Mouse (Mus musculus) intestine, postnatal 0 days (tissue): ENCODE measurements around the gene Dcaf4. TPM values are rescaled to one million over a fixed set of nuclear protein-coding genes. Genes with fewer than 3 reads are reported as not detected.

Experiments
- ATAC-seq: fragments of 200-750 bp; cut with Nextera tagmentation; 2 replicates; pipeline ENCODE4 v1.8.0; 2017; ENCODE audit warnings: mild to moderate bottlenecking, moderate TSS enrichment, moderate library complexity
- H3K27ac ChIP-seq: fragments of 300-500 bp; sonication (generic); 2 replicates; pipeline ENCODE4 v1.5.1; 2014; ENCODE audit warnings: mild to moderate bottlenecking, low read depth, low read length, moderate library complexity
- H3K27me3 ChIP-seq: fragments of 300-500 bp; sonication (generic); replicated peaks from 2 replicates; pipeline ENCODE4 v1.6.1; 2014; ENCODE audit warnings: low read length, mixed read lengths; ENCODE audit not compliant: control insufficient read depth, insufficient read depth
- H3K36me3 ChIP-seq: fragments of 300-500 bp; sonication (generic); 2 replicates; pipeline ENCODE4 v1.6.1; 2014; ENCODE audit warnings: mild to moderate bottlenecking, moderate library complexity; ENCODE audit not compliant: control insufficient read depth, insufficient read depth
- H3K4me1 ChIP-seq: fragments of 300-500 bp; sonication (generic); replicated peaks from 2 replicates; pipeline ENCODE4 v1.6.1; 2014; ENCODE audit warnings: antibody characterized with exemption, low read length, mixed read lengths; ENCODE audit not compliant: control insufficient read depth, insufficient read depth
- H3K4me2 ChIP-seq: fragments of 300-500 bp; sonication (generic); replicated peaks from 2 replicates; pipeline ENCODE4 v1.6.1; 2014; ENCODE audit warnings: low read depth, mild to moderate bottlenecking, moderate library complexity
- H3K4me3 ChIP-seq: fragments of 300-500 bp; sonication (generic); 2 replicates; pipeline ENCODE4 v1.5.1; 2014; ENCODE audit warnings: low read depth, low read length
- H3K9ac ChIP-seq: fragments of 300-500 bp; sonication (generic); 2 replicates; pipeline ENCODE4 v1.6.1; 2014; ENCODE audit warnings: mild to moderate bottlenecking, low read depth, low read length
- H3K9me3 ChIP-seq: fragments of 300-500 bp; sonication (generic); 2 replicates; pipeline ENCODE4 v1.6.1; 2016; ENCODE audit warnings: mixed run types; ENCODE audit not compliant: control insufficient read depth
- CTCF ChIP-seq: sonication (generic); IDR thresholded peaks from 2 replicates; pipeline ENCODE4 v1.5.1; 2016; ENCODE audit warnings: low read depth, mild to moderate bottlenecking, control low read depth, antibody characterized with exemption, moderate library complexity
- WGBS: fragments of 180-500 bp; shearing (Covaris S2); extraction: QIAGEN DNeasy Blood & Tissue Kit; methylation state at CpG from one replicate; pipeline ENCODE4 v1.1.7; 2014; 5-methylcytosine and 5-hydroxymethylcytosine counted together
- polyA plus RNA-seq: library from polyadenylated mRNA; unstranded; fragments of >200 nt; fragmentation: Nextera tagmentation; extraction: Ambion mirVana; gene quantifications from 2 replicates; pipeline ENCODE4 v1.2.1, GENCODE M21; 2015

Dcaf4 gene
- polyA plus RNA-seq, 1 experiment from 2014 or later = 7.4 TPM

DNA sequence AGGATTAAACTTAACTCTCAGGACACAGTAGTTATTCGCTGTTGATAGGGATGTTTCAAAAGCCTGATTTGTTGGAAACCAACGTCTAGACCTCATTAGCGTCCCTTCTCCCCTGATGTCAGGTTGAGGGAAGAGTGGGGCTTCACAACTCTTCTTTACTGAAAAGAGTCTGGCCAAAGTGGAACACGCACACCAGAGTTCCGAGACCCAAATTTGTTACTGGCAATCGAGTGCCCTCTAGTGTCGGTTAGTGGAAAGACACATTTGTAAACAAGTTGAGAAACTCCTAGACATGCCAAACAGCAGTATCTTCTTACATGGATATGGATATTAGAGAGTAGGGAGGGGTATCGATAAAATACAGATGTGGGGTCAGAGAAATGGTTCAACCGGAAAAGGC, 18.1 kb upstream of the Dcaf4 start:
- Histone ChIP-seq H3K27me3 (no peaks in the 10 kb centered on the region), H3K9ac (no peak overlapping the region), H3K27ac (no peak overlapping the region), H3K4me3 (no peak overlapping the region), H3K4me1 (no peaks in the 10 kb centered on the region), H3K36me3 (no peaks in the 10 kb centered on the region), H3K4me2 (no peak overlapping the region), H3K9me3 (no peaks in the 10 kb centered on the region)
- 8% methylated on average over 9 of the region's 9 CpGs for WGBS
- TF ChIP-seq CTCF = peak; percentile 89
- ATAC-seq = 0 out of 2 replicates have a peak, but pooled peaks have one; percentile 45

DNA sequence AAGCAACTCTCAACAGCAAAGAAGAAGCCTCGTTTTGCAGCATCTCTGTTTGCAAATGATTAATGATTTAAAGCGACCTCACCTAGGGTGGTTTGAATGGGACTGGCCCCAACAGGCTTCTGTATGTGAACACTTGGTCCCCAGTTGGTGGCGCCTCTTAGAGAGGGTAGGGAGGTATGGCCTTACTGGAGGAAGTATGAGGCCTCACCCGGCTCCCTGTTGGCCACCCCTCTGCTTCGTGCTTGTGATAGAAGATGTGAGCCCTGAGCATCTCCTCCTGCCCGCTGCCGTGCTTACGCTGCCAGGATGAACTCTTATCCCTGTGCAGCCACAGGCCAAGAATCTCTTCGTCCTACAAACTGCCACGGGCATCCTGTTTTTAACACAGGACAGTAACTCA, 13.7 kb upstream of the Dcaf4 start:
- Histone ChIP-seq H3K4me2 (no peak overlapping the region), H3K4me3 (no peak overlapping the region), H3K9ac (no peak overlapping the region), H3K9me3 (no peaks in the 10 kb centered on the region), H3K36me3 (no peaks in the 10 kb centered on the region), H3K4me1 (no peaks in the 10 kb centered on the region), H3K27me3 (no peaks in the 10 kb centered on the region), H3K27ac (no peak overlapping the region)
- no peak for TF ChIP-seq CTCF
- no peak for ATAC-seq
- 71% methylated on average over 10 of the region's 10 CpGs for WGBS

DNA sequence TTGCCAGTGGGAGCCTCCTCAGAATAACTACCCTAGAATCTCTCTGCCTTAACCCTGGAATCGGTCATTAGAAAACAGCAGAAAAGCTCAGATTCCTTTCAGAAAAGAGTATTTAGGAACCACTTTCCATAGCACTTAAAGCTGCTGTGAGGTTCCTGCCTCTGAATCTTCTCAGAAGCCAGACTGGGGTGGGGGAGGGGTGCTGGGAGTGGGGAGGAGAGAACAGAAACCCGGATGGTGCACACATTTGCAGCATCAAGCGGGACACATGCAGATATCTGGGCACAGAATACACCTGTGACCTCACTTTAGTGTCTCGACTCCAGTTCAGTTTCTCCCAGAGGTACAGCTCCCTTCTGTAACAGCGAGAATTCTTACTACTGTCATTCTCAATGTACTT, 9.7 kb upstream of the Dcaf4 start:
- H3K9ac ChIP-seq = no peak overlapping the region
- no peaks in the 10 kb centered on the region for H3K4me1 ChIP-seq
- H3K36me3 ChIP-seq = no peaks in the 10 kb centered on the region
- H3K4me2 ChIP-seq = no peak overlapping the region
- no peak overlapping the region for H3K4me3 ChIP-seq
- ATAC-seq = no peak
- no peak overlapping the region for H3K27ac ChIP-seq
- 74% methylated on average over 5 of the region's 5 CpGs for WGBS
- H3K27me3 ChIP-seq = no peaks in the 10 kb centered on the region
- no peak for TF ChIP-seq CTCF
- no peaks in the 10 kb centered on the region for H3K9me3 ChIP-seq

DNA sequence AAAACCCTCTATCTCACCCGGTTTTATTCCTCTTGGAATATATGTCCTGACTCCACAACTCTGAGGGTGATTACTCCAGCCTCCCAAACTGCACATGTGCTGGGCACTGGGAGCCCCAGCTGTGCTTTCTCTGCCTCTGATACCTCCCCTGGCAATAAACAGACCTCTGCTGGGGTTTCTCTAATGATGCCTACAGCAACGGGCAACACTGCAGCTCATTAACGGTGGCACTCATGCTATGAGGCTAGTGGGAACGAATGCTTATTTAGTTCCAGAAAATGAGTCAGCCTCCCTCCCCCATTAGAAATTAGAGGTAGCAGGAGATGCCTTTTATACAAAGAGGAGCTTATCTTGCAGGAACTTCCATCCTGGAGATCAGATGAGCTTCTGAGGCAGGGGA, 7.5 kb upstream of the Dcaf4 start:
- no peak for TF ChIP-seq CTCF
- no peak overlapping the region for H3K4me2 ChIP-seq
- no peak for ATAC-seq
- no peaks in the 10 kb centered on the region for H3K36me3 ChIP-seq
- H3K4me3 ChIP-seq = no peak overlapping the region
- no peaks in the 10 kb centered on the region for H3K27me3 ChIP-seq
- no peaks in the 10 kb centered on the region for H3K9me3 ChIP-seq
- no peak overlapping the region for H3K9ac ChIP-seq
- 33% methylated on average over 4 of the region's 4 CpGs for WGBS
- H3K4me1 ChIP-seq = no peaks in the 10 kb centered on the region
- no peak overlapping the region for H3K27ac ChIP-seq

DNA sequence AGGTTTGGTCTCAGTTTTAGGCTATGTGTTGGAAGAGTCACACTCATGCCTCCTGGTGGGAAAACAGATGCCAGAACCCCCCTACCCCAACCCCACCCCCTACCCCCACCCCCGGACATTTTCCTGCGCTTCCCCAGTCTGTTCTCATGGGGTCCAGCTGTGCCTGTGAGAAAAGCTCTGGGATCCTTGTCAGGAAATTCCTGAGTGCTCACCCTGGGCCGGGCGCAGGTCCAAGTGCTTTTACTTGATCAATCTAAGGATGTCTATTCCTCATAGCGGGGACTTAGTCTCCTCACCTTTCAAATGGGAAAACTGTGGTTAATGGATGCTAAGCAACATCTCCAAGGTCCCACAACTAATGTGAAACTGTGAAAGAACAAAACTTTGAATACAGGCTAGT, 7.1 kb upstream of the Dcaf4 start:
- Histone ChIP-seq H3K9me3 (no peaks in the 10 kb centered on the region), H3K4me2 (no peak overlapping the region), H3K27me3 (no peaks in the 10 kb centered on the region), H3K36me3 (no peaks in the 10 kb centered on the region), H3K4me3 (no peak overlapping the region), H3K4me1 (no peaks in the 10 kb centered on the region), H3K27ac (no peak overlapping the region), H3K9ac (no peak overlapping the region)
- ATAC-seq = no peak
- 34% methylated on average over 5 of the region's 5 CpGs for WGBS
- no peak for TF ChIP-seq CTCF

DNA sequence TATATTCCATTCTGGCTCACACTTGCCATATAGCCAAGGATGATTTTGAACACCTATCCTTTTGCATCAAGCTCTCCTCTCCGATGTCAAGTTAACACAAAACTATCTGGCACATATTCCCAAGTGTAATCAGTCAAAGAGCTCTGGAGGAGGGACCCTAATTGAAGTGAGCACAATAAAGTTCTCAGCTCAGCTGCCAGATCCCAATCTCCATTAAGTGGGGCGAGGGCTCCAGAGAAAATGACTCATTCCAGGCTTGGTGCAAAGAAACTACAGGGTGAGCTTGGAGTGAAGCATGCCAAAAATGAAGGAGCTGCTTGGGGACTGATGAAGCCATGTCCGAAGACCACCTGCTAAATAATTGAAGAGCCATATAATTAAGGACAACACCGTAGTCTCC, 6.0 kb upstream of the Dcaf4 start:
- Histone ChIP-seq H3K4me2 (no peak overlapping the region), H3K36me3 (no peaks in the 10 kb centered on the region), H3K9ac (no peak overlapping the region), H3K4me3 (no peak overlapping the region), H3K27ac (no peak overlapping the region), H3K4me1 (no peaks in the 10 kb centered on the region), H3K27me3 (no peaks in the 10 kb centered on the region), H3K9me3 (no peaks in the 10 kb centered on the region)
- TF ChIP-seq CTCF = no peak
- 54% methylated on average over 4 of the region's 4 CpGs for WGBS
- ATAC-seq = no peak

DNA sequence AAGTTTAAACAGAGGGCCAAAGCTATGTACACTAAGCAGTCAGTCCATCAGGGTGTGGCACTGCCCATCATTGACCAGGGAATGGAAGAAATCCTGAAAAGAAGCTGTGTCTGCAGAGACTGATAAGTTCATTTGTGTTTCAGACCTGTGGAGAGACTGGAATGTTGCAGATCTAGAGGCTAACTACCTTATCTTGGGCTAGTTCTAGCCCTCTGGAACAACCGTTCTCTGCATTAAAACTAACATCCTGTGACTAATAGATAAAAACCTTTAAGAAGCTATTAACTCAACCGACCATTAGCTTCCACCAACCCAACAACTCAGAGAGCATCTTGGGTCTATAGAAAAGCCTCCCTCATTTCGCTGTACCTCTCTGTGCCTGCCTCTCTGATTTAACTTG, 2.7 kb upstream of the Dcaf4 start:
- Histone ChIP-seq H3K9me3 (no peaks in the 10 kb centered on the region), H3K4me1 (no peaks in the 10 kb centered on the region), H3K36me3 (no peaks in the 10 kb centered on the region), H3K27me3 (no peaks in the 10 kb centered on the region), H3K4me3 (no peak overlapping the region), H3K4me2 (no peak overlapping the region), H3K27ac (no peak overlapping the region), H3K9ac (no peak overlapping the region)
- TF ChIP-seq CTCF = no peak
- ATAC-seq = no peak
- WGBS = 64% methylated on average over 3 of the region's 3 CpGs
